Mouse (Mus musculus) hindbrain, embryonic 16.5 days (tissue): ENCODE measurements around the gene Inafm1. TPM values are rescaled to one million over a fixed set of nuclear protein-coding genes. Genes with fewer than 3 reads are reported as not detected.
A peak's percentile ranks its signal among the peaks of the same experiment; 100 is the strongest.
"Not testable (repeated sequence)": the region's sequence is repeated elsewhere in the genome, so short reads cannot be mapped to it uniquely, and the experiment has no call there.

Source experiments
- ATAC-seq: fragments of 200-750 bp; cut with Nextera tagmentation; 2 replicates; pipeline ENCODE4 v1.8.0; 2017; ENCODE audit warnings: moderate TSS enrichment, moderate library complexity
- H3K27ac ChIP-seq: fragments of 300-500 bp; sonication (generic); 2 replicates; pipeline ENCODE4 v1.5.1; 2014; ENCODE audit warnings: low read depth, mild to moderate bottlenecking, control low read depth, low read length, moderate library complexity
- H3K27me3 ChIP-seq: fragments of 300-500 bp; sonication (generic); replicated peaks from 2 replicates; pipeline ENCODE4 v1.6.1; 2014; ENCODE audit warnings: low read length; ENCODE audit not compliant: control insufficient read depth, insufficient read depth
- H3K36me3 ChIP-seq: fragments of 300-500 bp; sonication (generic); 2 replicates; pipeline ENCODE4 v1.6.1; 2014; ENCODE audit warnings: mild to moderate bottlenecking, low read length, moderate library complexity, mixed read lengths; ENCODE audit not compliant: control insufficient read depth, insufficient read depth
- H3K4me1 ChIP-seq: fragments of 300-500 bp; sonication (generic); 2 replicates; pipeline ENCODE4 v1.6.1; 2014; ENCODE audit warnings: low read depth, low read length; ENCODE audit not compliant: control insufficient read depth, insufficient read depth
- H3K4me2 ChIP-seq: fragments of 300-500 bp; sonication (generic); 2 replicates; pipeline ENCODE4 v1.6.1; 2014; ENCODE audit warnings: mild to moderate bottlenecking, low read length, control low read depth, moderate library complexity
- H3K4me3 ChIP-seq: fragments of 300-500 bp; sonication (generic); 2 replicates; pipeline ENCODE4 v1.5.1; 2014; ENCODE audit warnings: mild to moderate bottlenecking, low read length, control low read depth, moderate library complexity
- H3K9ac ChIP-seq: fragments of 300-500 bp; sonication (generic); 2 replicates; pipeline ENCODE4 v1.6.1; 2014; ENCODE audit warnings: low read depth, mild to moderate bottlenecking, control low read depth, low read length, moderate library complexity
- H3K9me3 ChIP-seq: fragments of 300-500 bp; sonication (generic); 2 replicates; pipeline ENCODE4 v1.6.1; 2014; ENCODE audit warnings: mild to moderate bottlenecking, low read length, moderate library complexity; ENCODE audit not compliant: control insufficient read depth
- WGBS: fragments of 180-500 bp; shearing (Covaris S2); extraction: QIAGEN DNeasy Blood & Tissue Kit; methylation state at CpG from one replicate; pipeline ENCODE4 v1.1.7; 2014; 5-methylcytosine and 5-hydroxymethylcytosine counted together
- polyA plus RNA-seq: library from polyadenylated mRNA; unstranded; fragments of >200 nt; fragmentation: Nextera tagmentation; extraction: Ambion mirVana; gene quantifications from 2 replicates; pipeline ENCODE4 v1.2.1, GENCODE M21; 2015

The Inafm1 gene
- polyA plus RNA-seq, 1 experiment from 2014 or later, result 62.4 TPM

DNA sequence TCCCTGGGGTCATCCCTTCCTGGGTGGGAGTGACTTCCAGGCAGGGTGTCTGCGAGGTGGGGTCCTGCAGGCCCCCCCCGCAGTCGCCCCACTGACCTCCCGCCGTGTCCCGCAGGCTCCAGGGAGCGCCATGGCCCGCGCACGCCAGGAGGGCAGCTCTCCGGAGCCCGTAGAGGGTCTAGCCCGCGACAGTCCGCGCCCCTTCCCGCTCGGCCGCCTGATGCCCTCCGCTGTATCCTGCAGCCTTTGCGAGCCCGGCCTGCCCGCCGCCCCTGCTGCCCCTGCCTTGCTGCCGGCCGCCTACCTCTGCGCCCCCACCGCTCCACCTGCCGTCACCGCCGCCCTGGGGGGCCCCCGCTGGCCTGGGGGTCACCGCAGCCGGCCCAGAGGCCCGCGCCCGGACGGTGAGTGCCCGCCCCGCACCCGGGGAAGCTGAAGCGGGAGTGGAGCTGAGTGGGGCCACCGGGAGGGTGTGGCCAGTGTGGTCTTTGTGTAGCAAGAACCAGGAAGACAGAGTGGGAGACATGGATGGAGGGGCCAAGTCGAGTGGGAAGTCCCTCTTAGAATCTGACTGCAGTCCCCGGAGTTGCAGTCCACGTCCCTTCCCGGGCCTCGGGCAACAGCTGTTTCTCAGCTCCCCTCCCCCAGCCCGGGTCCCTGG lies 38.7 kb upstream of the Inafm1 start:
- no peaks in the 10 kb centered on the region for H3K36me3 ChIP-seq
- H3K9ac ChIP-seq, result peak overlapping the region; percentile 92
- peak overlapping the region; percentile 93 for H3K4me2 ChIP-seq
- peaks cover 38% of the 10 kb centered on the region for H3K4me1 ChIP-seq
- ATAC-seq, result no peak
- H3K27me3 ChIP-seq, result no peaks in the 10 kb centered on the region
- WGBS, result under 1% methylated on average over 42 of the region's 49 CpGs
- peak overlapping the region; percentile 71 for H3K4me3 ChIP-seq
- peak overlapping the region; percentile 90 for H3K27ac ChIP-seq
- no peaks in the 10 kb centered on the region for H3K9me3 ChIP-seq

DNA sequence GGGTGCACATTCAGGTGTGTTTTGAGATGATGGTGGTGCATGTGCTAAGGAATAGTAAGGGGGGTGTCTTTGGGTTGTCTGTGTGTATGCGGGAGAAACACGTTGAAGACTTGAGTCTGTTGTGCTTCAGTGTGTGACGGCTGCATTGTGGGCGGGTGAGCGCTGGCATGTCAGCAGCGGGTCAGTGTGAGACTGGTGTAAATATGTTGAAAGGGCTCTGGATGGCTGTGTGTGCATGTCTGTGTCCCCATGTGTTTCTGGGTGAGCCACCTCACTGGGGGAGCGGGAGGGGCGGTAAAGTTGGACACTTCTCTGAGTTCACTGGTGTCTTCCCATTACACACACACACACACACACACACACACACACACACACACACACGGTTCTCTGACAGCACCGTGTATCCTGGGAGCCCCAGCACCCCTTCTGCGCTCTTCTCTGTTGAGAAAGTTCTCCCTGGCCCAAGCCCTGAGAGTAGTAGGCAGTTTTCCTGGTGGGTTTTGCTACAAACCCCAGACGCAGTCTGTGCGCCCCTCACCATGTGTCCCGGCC lies 38.1 kb upstream of the Inafm1 start:
- Histone ChIP-seq H3K9me3 (no peaks in the 10 kb centered on the region), H3K36me3 (no peaks in the 10 kb centered on the region), H3K9ac (peak overlapping the region; percentile 92), H3K4me1 (peaks cover 38% of the 10 kb centered on the region), H3K27me3 (no peaks in the 10 kb centered on the region), H3K27ac (peak overlapping the region; percentile 90), H3K4me2 (peak overlapping the region; percentile 93), H3K4me3 (peak overlapping the region; percentile 71)
- 1% methylated on average over 14 of the region's 14 CpGs for WGBS
- no peak for ATAC-seq

DNA sequence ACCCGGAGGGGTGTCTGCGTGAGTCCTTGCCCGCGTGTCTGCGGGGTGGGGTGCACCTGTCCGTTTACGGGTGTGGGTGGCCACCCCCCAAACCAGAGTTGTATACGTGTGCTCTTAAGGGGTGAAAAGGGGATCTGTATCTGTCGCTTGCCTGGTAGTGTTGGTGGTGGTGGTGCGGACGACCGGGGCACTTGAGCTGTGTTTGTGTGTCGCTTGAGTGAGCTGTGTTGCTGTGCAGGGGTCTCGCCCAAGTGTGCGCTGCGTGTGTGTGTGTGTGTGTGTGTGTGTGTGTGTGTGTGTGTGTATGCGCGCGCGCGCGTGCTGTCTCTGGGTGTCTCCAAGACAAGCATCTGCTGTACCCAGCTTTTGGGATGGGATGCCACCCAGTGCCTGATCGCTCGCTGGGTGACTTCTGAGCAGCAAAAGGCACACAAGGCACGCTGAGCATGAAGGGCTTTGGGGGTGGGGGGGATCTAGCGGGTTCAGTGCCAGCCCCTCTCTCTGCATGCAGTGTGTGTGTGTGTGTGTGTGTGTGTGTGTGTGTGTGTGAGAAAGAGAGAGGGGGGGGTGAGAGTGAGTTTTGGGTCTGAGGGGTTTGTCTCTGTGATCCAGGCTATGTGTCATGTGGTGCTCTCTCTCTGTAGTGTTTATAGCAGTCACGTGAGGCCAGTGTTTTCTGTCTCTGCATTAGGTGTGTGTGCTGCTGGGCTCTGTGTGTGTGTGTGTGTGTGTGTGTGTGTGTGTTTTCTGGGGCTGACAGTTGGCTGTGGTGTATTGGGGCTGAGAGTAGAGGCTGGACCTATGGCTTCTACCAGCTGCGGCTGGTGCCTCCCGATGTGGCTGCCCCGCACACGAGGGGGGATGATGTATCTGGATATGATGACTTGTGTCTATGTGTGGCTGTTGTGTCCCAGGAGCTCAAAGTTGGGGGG lies 37.4 kb upstream of the Inafm1 start:
- peak; percentile 31 for ATAC-seq
- peak overlapping the region; percentile 93 for H3K4me2 ChIP-seq
- H3K4me1 ChIP-seq, result peaks cover 38% of the 10 kb centered on the region
- WGBS, result 0% methylated on average over 26 of the region's 31 CpGs
- peak overlapping the region; percentile 92 for H3K9ac ChIP-seq
- H3K36me3 ChIP-seq, result no peaks in the 10 kb centered on the region
- peak overlapping the region; percentile 71 for H3K4me3 ChIP-seq
- peak overlapping the region; percentile 76 for H3K27ac ChIP-seq
- H3K9me3 ChIP-seq, result no peaks in the 10 kb centered on the region
- no peaks in the 10 kb centered on the region for H3K27me3 ChIP-seq

DNA sequence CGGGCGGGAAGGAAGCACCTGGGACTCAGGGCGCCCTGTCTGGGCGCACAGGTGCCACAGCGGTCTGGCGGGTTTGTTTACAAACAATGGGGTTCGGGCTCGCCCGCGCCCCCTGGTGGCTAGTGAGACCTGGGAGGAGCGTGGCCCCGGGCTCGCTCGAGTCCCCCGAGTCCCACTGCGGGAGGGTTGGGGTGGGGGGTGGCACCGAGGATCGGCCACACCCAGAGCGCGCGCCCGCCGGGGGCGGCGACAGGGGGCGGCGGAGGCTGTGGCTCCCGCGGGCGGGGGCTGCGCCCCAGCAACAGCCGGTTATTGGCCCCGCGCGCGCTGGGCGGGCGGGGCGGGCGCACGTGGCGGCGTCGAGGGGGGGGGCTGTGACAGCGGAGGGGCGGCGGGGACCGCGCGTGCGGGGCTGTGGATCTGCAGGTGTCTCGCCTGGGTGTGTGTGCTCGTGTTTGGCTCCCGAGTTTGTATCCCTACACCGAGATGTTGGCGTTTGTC lies 36.7 kb upstream of the Inafm1 start:
- peak overlapping the region; percentile 92 for H3K9ac ChIP-seq
- no peaks in the 10 kb centered on the region for H3K9me3 ChIP-seq
- under 1% methylated on average over 50 of the region's 56 CpGs for WGBS
- H3K27ac ChIP-seq, result peak overlapping the region; percentile 76
- H3K36me3 ChIP-seq, result no peaks in the 10 kb centered on the region
- H3K4me1 ChIP-seq, result peaks cover 38% of the 10 kb centered on the region
- peak; percentile 4 for ATAC-seq
- peak overlapping the region; percentile 93 for H3K4me2 ChIP-seq
- no peaks in the 10 kb centered on the region for H3K27me3 ChIP-seq
- peak overlapping the region; percentile 71 for H3K4me3 ChIP-seq

DNA sequence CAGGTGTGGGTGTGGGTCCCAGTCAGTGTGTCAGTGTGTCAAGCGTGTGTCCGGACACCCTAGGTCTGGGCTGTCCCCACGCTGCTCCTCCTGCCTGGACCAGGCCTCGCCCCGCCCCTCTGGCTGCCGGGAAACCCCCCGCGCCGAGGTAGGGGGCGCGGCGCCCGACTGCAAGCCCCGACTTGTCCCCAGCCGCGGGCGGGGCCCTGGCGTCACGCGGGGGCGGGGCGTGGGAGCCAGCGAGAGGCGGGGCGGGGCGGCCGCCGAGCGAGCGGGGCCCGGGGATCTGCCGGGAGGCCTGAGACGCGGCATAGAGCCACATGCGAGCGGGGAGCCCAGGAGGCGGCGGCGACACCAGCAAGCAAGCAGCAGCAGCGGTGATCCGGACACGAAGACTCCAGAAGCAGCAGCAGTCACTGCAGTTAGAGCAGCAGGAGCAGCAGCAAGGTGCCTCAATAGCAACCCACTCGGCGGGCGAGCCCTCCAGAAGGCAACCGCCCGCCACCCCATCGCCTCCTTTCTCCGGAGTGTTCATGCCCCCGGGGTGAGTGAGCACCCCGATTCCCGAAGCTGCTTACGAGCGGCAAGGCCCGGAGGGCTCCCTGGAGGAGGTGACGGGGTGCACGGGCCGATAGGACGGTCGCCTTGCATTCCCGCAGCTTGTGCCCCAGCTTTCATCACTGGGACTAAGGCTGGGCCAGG lies 36.1 kb upstream of the Inafm1 start:
- WGBS, result under 1% methylated on average over 40 of the region's 61 CpGs
- Histone ChIP-seq H3K4me3 (peak overlapping the region; percentile 71), H3K4me2 (peak overlapping the region; percentile 93), H3K4me1 (peaks cover 38% of the 10 kb centered on the region), H3K9me3 (no peaks in the 10 kb centered on the region), H3K9ac (peak overlapping the region; percentile 92), H3K36me3 (no peaks in the 10 kb centered on the region), H3K27me3 (no peaks in the 10 kb centered on the region), H3K27ac (peak overlapping the region; percentile 76)
- peak; percentile 38 for ATAC-seq

DNA sequence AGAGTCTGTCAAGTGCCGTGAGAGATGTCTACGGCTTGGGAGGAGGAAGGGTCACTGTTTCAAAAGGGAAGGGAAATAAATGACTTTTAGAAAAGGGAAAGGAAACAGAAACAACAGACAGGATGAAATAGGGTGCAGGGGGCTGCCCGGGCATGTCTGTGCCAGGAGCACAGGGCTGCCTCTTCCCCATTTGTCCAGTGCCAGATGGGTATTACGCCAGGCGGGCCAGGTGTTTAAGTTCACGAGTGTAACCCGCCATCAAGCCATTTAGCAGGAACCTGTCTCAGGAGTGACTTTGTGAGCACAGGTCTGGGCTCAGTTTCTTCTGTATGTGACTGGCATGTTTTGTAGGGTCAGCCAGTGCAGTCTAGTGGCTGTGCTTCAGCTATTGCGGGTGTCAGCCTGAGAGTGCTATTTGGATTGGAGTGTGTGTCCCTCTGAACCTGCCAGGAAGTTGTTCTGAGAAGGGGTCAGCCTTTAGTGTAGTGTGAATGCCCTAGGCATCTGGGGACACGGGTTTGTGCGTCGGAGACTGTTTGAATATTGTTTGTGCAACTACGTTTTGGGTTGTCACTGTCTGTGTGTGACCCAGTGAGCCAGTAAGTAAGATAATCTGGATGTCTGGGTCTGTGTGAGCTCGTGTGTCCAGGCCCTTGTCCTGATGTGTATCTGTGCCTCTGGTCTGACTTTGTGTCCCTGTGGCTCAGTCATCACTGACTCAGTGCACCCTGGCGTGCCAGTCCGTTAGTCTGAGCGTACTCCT lies 35.3 kb upstream of the Inafm1 start:
- no peaks in the 10 kb centered on the region for H3K36me3 ChIP-seq
- peak overlapping the region; percentile 92 for H3K9ac ChIP-seq
- no peaks in the 10 kb centered on the region for H3K27me3 ChIP-seq
- WGBS, result 38% methylated on average over 16 of the region's 16 CpGs
- no peak for ATAC-seq
- H3K4me2 ChIP-seq, result peak overlapping the region; percentile 93
- H3K4me3 ChIP-seq, result peak overlapping the region; percentile 71
- H3K4me1 ChIP-seq, result peaks cover 38% of the 10 kb centered on the region
- H3K27ac ChIP-seq, result no peak overlapping the region; the same call in 1 of the 2 replicates
- H3K9me3 ChIP-seq, result no peaks in the 10 kb centered on the region

DNA sequence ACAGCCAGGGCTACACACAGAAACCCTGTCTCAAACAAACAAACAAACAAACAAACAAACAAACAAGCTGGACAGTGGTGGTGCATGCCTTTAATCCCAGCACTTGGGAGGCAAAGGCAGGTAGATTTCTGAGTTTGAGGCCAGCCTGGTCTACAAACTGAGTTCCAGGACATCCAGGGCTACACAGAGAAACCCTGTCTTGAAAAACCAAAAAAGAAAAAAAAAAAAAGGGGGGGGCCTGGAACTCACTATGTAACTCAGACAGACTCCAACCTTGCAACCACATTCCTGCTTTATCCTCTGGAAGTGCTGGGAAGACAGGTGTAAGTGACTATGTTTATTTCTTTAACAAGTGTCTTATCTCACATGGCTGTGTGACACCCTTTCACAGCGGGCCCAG lies 34.7 kb upstream of the Inafm1 start, which contains the start of gene Bbc3:
Bbc3 (plus strand) TSS at position 301 of the 400 bp plus-strand sequence.
- 81% methylated on average over 1 of the region's 1 CpGs for WGBS
- H3K9me3 ChIP-seq, H3K36me3 ChIP-seq, ATAC-seq, H3K27ac ChIP-seq, H3K27me3 ChIP-seq: not testable (repeated sequence)
- peak within 1 kb of the TSS; percentile 93 for H3K4me2 ChIP-seq
- peak within 1 kb of the TSS; percentile 71 for H3K4me3 ChIP-seq
- peaks cover 33% of the 10 kb centered on the region for H3K4me1 ChIP-seq
- H3K9ac ChIP-seq, result peak within 1 kb of the TSS; percentile 92

DNA sequence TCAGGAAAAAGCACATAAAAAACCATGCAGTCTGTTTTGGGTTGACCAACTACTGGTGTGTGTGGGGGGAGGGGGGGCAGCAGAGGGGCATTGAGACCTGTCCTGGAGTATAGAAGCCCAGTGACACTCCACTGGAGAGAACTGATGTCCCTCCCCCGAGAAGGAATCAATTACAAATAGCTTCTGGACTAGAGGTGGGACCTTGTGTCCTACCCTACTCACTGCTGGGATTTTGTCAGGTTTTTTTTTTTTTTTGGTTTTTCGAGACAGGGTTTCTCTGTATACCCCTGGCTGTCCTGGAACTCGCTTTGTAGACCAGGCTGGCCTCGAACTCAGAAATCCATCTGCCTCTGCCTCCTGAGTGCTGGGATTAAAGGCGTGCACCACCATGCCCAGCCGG lies 33.7 kb upstream of the Inafm1 start:
- not testable (repeated sequence) for ATAC-seq, H3K9me3 ChIP-seq, H3K4me2 ChIP-seq, H3K4me3 ChIP-seq, H3K9ac ChIP-seq, H3K27me3 ChIP-seq, H3K36me3 ChIP-seq, H3K27ac ChIP-seq
- 79% methylated on average over 6 of the region's 6 CpGs for WGBS
- H3K4me1 ChIP-seq, result peaks cover 23% of the 10 kb centered on the region
